Mouse (Mus musculus) kidney, postnatal 10 days (tissue): Measurements from ENCODE around the gene Grik4.

Source experiments
- DNase-seq: peaks from one replicate; pipeline ENCODE4 v3.0.0; 2021; ENCODE audit warnings: mixed read lengths

The Grik4 gene

GRCm38 (mm10) chr9:42471921-42472747 is 472.2 kb downstream of the Grik4 start:
- peak; percentile 95 for DNase-seq

DNA sequence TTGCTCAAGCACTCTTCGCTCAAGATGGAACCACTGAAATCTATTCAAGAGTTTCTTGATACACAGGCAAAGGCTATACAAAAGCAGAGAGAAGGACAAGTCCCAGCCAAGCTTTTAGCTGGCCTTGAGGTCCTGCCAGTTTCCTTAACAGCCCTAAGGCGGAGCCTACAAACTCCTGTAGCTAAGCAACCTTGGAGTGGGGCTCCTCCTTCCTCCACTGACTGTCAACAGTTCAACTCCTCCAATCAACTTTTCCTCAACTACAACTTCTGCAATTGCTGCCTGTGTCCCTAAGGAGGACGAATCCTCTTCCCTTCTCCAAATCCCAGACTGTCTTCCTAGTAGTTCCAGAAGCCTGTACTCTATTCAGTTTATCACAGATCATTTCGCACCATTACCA is 473.1 kb downstream of the Grik4 start:
- peak; percentile 58 for DNase-seq

GRCm38 (mm10) chr9:42469323-42469722 is 475.0 kb downstream of the Grik4 start:
- DNase-seq, result no peak

DNA sequence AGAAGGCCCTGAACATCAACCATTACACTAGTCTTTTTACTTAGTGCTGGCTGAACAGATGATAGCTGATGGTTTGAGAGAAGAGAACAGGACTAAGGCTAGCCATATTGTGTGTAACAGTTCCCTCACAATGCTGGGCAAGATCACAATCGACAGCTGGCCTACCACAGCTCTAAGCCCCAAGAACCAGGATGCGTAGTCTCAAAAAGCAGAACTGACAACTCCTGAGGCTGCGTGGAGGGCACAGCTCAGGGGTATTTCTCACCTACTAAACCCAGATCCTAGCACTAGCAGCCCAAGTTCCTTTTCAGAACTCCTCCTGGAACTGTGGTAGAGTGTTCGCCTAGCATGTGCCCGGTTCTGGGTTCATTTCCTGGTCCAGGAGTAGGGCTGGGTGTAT is 475.9 kb downstream of the Grik4 start:
- DNase-seq, result no peak
